Mouse (Mus musculus) heart, postnatal 0 days (tissue): ENCODE measurements around the gene Med27.

Source experiments
- CTCF ChIP-seq: IDR thresholded peaks from 2 replicates; pipeline ENCODE4 v1.5.1; 2016; ENCODE audit warnings: antibody characterized with exemption, control low read depth, low read depth
- EP300 ChIP-seq: IDR thresholded peaks from 2 replicates; pipeline ENCODE4 v1.6.1; 2016; ENCODE audit warnings: antibody characterized with exemption, low read depth

DNA sequence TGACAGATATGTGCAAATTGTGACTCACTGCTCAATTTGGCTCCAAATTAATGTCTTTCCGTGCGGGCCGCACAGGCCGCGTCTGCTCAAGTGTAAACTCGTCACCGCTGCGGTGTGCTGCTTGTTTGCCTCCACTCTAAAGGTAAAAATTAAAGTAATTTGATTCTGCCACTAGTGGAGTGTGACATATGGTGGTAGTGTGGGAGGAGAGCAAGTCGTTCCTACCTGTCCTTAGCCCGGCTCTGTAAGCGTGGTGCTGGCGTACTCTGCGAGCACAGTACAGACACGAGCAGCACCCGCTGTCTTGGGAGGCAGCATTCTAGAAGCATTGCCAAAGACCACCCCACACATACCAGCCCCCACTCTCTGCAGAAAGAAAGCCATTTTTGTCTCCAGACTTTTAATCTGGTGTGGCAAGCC, 121.9 kb downstream of the Med27 start:
- TF ChIP-seq CTCF (no peak), EP300 (no peak)
